Mouse (Mus musculus): ENCODE results near the gene Cd4.

The Cd4 gene

DNA sequence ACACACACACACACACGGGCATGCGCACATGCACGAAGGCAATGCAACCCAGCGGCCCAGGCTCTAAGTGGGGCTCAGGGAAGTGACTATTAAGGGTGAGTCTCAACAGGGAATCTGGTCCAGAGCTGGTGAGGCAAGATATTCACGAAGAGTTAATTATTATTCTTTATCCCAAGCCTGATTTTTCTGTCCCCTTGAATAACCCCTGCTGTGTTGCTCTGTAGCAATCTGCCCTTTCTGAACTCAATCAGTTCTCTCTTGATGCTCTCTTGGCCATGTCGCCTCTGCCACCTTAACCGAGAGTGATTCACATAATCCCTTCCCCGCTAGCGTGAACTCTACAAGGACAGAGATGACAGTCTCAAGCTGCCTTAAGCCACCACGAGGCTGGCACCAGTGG lies 4.7 kb downstream of the Cd4 start:
- no peak for DNase-seq

DNA sequence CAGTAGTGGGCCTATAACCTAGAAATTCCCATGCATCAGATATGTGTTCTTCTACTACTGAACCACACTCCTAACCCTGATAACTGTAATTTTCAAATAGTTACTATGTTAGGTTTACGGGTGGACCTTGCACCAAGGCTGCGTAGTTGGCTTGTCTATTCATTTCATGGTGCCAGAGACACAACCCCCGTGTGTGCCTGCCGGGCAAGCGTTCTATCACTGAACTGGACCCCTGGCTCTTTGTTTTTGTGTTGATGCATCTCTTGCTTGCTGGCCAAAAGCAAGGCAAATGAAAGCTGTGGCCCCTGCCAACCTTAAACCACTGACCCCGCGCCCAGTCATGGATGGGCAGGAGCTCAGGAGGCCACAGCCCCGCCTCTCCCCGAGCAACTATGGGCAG lies 6.2 kb downstream of the Cd4 start:
- no peak for DNase-seq

DNA sequence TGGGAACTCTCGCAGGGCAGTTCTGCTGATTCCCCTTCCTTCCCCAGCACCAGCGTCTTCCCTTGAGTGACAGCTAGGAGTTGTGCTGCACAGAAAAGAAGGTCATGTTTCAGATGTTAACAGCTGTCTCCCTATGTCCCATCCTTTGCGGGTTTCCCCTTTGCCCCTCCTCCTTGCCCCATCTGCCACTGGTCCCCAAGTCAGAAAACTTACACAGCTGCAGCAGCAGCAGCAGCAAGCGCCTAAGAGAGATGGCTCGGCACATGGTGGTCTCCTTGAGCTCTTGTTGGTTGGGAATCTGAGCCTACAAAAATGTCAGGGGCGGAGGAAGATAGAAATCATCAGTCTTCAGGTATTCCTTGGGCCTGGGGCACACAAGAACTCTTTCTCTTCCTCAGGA lies 8.6 kb downstream of the Cd4 start:
- no peak for DNase-seq

DNA sequence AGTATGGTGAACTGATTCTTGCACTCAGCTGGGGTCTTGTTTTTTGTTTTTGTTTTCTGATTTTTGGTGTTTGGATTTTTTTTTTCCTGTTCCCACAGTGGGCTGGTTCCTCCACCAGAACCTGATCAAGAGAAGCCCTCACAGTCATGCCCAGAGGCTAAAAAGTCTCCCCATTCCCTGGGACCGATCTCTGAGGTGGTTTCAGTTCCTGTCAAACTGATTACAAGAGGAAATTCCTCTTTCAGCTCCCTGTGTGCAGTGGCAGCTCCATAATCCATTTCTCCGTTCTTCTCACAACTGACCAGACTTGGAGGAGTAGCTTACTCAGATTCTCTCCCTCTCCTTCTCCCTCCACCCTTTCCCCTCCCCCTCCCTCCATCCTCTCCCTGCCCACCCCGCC lies 13.7 kb downstream of the Cd4 start:
- DNase-seq = no peak

DNA sequence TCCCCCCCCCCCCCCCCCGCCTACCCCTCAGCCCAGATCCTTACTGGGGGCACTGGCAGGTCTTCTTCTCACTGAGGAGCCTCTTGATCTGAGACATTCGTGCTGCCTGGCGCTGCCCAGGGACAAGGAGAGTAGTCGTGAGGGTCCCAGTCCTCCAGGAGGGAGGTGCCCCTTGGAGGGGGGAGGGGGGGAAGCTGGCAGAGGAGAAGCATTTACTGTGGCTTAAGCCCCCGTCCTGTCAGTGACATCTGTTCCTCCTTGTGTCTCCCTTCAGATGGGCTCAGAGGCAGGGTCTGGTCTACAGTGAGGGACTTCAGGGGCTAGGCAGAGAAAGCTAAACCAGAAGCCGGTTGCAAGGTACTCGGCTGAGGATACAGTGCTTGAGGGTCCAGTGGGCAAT lies 21.5 kb downstream of the Cd4 start:
- DNase-seq = no peak

DNA sequence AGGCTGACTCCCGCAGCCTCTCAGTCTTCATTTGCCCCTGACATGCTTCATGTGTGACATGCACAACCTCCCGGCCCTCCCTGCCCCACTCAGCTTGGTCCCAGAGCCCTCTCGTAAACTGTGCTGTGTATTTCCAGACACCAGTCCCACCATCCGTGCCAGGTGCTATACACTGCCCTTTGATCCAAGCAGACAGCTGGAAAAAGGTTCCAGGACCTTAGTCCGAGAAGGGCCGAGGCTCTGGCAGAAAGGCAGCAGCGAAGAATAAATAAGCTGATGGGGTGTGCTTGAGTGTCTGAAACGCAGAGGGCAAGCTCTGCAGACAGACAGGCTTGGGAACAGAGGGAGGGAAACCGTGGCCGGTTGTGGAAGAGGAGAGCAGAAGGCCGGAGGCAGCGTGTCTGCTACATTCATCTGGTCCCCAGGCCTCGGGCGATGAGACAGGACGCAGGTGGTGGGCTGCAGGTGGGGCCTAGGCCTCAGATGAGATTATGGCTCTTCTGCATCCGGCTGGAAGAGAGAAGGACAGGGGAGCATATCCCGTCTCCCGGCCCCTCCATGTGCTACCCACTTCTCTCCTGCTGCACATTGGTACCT lies 22.2 kb downstream of the Cd4 start:
- DNase-seq = no peak

DNA sequence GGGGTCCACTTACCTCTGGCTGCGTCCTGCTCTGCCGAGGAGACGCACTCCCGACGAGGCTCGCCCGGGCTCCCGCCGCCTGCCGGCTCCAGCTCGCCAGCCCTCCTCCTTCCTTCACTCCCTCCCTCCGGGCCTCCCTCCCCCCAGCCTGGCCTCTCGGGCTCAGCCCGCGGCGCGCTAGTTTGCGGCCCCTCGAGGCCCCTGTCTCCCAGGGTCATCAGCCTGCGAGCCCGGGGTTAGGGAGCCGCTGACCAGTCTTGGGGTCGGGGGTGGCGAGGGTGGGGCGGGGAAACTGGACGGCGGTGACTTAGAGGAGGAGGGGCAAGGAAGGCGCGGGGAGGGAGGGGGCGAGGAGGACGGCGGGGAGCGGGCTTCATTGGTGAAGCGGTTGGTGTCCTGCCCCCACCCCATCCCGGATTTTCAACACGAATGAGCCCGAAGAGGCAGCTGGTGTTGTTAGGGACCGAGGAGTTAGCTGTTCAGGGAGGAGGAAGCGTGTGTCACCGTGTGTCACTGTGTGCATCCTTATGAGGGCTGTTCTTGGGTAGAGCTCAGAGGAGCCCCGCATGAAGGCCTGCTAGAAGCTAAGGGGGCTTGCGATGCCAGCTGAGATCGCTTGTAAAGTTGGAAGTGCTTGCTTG lies 24.2 kb downstream of the Cd4 start, which contains the start of gene Gpr162:
TSS of gene Gpr162 (minus strand) at position 326 of the 641 bp plus-strand sequence.
- peak; percentile 28 to 50 for DNase-seq

DNA sequence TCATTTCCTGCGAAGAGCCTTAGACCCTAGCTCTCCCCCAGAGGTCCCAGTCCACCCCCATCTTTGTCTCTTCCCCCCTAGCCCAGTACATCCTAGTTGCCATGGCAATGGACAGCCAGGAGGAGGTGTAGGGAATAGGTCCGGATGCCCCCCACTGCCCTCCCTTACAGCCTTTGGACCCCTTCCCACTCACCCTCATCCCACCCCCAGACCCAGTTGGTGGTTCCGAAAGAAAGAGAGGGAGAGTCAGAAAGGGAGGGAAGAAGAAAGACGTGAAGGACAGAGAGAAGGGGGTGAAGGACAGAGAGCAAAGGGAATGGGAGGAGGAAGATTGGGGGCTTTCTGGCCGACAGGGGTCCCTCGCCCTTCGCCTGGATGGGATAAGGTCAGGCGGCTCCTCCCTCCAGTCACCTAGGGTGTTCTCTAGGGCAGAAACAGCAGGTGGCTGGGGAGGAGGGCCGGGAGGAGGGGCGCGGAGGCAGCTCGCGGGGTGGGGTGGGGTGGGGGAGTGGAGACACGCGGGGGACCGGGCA lies 24.8 kb downstream of the Cd4 start:
- DNase-seq = no peak

DNA sequence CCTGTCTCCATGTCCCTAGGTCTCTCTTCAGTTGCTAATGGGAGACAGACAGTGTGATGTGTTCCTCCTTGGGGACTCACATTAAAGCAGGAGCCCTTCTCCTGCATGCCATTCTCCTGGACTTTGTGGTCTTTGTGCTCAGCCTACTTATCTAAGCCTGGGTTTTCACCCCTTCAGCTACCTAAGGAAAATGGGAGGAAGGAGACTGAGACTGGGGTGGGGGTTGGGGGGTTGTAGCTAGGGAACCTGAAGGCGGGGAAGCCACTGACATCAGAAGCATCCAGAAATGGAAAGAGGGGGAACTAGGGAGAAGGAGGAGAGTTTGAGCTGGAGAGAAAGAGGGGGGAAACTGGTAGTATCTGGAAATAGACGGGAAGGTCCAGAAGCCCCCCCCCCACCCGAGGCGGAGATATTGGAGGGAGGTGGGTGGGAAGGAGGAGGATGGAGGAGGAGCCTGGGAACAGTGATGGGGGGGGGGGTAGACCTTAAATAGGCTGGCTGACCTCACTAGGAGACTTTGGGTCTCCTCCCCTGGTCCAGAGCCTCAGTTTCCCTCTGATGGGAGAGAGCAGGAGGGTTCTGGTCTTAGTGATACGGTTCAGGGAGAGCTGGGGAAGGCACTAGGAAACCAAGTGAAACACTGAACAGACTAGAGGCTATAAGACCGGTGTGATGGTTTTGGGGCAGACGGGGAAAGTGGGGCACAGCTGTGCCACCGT lies 25.5 kb downstream of the Cd4 start:
- no peak for DNase-seq

DNA sequence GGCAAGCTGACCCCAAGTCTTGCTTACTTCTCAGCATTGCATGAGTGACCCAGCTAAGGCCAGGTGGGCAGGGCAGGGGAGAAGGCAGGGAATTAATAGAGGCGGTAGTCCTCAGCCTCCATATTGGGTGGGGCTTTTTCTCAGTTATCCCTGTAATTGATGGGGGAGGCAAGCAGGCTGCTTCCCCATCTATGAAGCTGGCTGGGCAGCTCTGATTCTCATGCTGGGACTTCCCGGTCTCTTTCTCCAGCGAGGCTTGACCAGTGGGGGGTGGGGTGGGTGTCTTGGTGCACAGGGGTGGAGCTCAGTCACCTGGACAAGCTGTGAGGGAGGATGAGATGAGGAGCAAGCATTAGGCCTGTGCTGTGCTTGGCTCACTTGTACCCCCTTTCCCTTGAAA lies 26.2 kb downstream of the Cd4 start:
- no peak for DNase-seq

DNA sequence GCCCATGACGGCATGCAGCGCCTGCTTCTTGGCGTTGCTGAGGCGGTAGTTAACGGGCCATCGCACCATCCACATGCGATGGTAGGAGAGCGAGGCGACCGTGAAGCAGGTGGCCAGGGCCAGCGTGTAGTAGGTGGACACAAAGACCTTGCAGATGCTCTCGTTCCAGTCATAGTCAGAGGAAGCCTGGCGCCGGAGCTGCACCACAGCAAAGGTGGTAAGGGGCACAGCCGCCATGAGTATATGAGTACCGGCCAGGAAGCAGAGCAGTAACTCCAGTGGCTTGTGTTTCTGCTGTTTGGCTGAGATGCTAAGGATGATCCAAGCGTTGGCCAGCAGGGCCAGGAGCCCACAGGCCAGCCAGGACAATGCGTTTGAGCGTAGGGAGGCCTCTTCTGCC lies 26.8 kb downstream of the Cd4 start:
- DNase-seq = no peak

DNA sequence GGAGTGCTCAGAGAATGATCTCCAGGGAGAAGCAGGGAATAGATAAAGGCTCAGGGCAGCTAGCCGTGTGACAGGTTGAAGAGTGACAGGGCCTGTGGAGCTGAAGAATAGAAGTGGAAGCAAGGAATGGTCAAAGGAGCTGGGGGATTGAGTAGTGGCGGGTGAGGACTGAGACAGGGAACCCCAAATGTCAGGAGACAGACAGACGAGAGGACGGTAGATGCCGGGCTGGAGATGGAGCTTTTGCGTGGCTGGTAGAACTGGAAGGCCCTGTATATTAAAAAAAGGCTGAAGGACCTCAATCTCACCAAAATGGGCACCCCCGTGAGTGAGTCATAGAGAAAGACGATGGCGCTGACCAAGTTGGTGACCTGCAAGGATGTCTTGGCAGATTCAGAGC lies 27.5 kb downstream of the Cd4 start:
- DNase-seq = no peak

DNA sequence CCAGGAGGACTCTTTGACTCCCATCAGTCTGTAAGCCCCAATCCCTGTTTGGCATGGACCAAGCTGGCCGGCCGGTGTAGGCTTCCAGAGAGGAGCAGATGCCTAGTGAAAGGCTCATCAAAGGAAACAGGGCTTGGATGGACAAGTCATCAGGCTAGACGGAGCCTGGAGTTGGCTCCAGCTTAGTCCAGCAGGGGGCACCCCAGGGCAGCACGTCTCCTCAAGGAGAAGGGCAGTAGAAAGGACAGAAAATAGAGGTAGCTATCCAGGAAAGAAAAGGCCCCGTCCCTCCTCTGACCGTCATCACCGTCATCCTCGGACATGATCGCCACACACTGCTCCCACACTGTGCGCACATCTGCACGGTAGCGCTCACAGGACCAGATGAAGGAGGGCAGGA lies 28.3 kb downstream of the Cd4 start:
- DNase-seq = peak; percentile 74 to 78

DNA sequence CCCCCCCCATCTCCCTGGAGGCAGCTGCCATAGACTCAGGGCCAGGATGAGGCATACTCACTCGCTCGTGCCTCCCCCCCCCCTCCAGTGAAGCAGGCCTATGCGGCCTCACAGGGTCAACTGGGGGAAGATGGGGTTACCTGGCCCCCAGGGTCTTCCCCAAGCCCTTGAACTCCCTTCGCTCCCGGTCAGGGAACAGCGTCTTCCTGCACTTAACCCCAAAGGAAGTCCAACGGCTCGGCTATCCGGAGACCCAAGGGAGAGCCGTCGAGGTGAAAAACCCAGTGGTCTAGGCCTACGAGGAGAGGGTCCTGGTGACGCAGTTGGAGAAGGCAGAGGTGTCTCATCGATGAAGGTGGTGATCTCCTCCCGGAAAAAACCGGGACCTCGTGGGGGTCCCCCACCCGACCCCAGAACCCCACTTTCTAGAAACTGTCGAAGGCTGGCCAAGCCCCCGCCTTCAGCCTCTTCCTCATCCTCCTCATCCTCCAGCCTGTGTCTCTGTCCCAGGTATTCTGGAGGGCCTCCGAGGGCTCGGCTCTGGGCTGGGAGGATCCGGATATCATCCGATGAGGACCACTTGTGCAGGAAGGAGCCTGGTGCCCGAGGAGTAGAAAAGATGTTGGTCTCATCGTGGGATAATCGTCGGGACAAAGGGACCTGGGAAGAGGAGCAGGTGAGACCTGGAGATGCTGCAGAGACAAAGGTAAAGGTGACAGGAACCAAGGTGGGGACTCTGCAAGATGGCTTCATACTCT lies 29.3 kb downstream of the Cd4 start:
- no peak for DNase-seq

DNA sequence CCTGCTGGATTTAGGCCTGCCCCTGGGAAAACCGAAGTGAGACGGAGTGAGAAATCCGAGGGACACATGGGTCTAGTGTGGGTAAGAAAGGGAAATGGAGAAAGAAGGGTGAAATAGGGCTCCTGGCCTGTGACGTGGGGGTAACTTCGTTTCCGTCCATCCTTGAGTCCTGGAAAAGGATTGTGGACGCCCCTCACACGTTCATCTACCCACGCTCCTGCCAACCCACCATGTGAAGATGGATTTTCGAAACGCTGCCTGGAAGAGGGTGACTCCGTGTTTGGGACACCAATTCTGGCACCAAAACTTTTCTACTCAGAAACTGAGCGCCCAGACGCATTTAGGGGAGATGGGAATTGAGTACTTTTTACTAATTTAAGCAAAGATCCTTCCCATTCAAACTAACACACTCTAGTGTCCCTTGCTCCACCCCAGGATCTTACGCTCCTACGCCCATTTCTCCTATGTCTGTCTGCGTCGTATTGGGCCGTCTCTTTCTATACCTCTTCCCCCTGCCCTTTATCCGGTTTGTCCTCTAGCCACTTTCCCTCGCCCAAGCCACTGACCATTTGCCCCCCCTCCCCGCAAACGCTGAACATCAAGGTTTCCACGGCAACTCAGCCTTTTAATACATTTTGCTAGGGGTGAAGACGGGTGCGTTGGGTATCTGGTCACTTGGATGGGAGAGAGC lies 30.0 kb downstream of the Cd4 start:
- no peak for DNase-seq

DNA sequence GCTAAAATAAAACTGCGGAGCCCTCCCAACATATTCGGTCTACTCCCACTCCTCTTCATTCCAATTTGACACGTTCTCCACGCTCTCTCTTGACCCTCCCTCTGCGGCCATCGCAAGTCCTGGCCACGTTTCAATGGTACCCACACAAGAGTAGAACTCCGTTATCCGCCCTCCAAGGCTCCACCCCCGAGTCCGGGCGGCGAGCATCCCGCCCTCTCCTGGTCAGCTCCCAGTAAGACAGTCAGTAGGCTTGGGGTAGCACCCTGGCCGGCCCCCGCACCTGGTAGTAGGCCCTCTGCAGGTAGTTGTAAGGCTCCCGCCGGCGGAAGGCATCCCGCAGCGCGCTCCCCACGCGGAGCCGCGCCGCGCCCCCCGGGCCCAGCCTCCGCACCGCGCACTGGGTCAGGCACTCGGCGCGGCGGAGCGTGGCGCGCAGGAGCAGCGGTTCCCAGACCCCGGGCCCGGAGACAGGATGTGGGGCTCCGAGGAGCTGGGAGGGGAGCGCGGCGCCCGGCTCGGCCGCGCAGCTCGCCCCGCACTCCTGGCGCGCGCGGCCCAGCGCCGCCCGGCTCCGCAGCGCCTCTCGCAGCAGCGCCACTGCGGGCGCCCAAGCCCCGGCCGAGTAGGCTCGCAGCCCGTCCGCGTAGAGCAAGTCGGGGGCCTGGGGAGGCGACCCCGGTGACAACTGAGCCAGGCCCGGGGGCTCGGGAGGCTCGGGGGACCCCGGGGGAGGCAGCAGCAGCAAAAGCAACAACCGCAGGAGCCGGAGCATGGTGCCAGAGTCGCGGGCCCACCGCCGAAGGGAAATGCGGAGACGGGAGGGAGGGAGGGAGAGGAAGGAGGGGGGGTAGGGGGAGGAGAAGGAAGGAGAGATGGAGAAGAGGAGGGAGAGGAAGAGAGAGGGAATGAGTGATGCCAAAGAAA lies 30.8 kb downstream of the Cd4 start, which contains the start of gene P3h3:
TSS of gene P3h3 (minus strand) at position 837 of the 924 bp plus-strand sequence.
- DNase-seq = peak; percentile 80 to 84

DNA sequence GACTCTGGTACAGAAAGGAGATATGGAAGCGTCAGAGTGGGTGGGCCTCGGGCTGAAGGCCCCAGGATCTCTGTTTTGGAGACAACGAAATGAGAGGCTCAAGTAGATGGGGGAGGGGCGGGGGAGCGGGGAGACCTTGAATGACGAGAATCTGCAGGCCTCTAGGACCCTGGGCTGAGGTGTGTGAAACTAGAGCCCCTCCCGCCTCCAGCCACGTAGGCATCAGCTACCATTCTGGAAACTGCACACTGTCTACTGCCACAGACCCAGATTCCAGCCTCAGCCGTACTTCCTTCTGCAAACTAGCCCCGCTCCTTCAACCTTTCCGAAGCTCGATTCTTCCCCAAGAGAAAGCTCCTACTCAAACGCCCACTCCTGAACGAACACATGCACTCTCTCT lies 31.7 kb downstream of the Cd4 start:
- DNase-seq = no peak

DNA sequence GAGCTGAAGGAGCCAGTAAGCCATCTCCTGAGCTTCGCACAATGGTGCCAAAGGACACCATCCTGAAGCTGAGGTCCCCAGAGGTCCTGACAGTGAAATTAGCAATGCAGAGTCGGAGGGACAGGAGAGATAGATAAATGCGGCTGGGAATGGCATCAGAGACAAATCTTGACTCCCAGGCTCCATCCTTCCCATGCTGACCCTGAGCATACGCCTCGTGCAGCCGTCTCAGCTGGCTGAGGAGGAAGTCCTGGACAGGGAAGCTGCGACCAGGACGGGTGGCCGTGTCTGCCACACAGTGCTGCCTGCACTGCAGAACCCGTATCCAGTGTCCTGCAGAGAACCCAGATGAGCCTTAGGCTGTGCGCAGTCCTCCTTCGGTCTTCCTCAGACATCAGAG lies 33.4 kb downstream of the Cd4 start:
- no peak for DNase-seq

DNA sequence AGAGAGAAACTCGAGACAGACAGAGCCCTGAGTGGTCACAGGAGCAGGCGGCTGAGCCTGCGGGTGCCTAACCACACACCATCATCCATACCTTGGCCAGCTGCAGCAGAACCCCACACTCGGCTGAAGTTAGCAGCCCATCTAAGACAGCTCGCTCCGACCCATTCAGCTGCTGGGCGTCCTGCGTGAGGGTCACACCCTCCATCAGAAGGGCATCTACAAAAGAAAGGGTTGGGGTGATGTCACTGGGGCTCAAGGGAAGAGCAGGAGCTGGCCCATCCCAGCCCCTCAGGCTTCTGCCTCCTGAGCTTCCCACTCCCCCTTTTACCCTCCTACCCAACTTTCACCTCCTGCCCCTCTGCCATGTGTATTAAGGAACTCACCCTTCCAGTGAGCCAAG lies 37.5 kb downstream of the Cd4 start:
- DNase-seq = no peak

DNA sequence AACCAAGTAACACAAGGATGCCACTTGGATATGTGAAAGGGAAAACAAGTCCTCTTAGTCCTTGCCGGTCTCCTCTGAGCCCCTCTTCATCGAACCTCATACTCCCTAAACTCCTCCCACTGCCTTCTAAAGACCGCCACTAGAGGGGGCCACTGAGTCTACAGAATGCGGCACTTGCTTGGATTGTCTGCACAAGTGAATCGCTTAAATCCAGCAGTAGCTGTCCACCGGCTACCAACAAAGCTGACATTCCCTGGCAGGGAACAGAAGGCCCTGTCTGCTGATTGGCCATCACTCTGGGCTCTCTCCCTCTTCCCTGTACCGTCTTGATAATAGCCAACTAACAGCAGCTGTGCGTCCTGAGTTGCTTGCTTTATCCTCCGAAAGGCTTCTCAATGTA lies 40.7 kb downstream of the Cd4 start:
- peak; percentile 85 to 91 for DNase-seq

Data from lung, adult 18-20 months (tissue).